Comparison of ENCODE assay signal across 26 mouse cellular contexts in the genomic region with DNA sequence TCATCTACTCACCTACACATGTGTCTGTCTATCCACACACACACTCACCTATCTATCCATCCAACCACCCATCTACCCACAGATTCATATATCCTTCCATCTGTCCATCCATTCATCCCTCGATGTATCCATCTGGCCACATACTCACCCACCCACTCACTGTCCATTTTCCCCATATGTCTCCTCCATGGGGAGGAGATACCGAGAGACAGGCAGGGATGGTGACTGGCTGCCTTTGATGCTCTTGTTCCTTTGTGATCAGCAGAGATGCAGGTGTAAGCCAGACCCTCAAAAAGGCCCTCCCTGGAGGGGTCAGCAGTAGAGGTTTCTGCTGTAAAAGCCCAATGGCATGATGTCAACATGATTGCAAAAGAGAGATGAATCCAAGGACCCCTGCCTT.
DNase-seq lines count a peak whose midpoint lies in the region; ATAC-seq lines count a peak whose summit lies in the region.
"Had no signal": no experiment of that assay in that cellular context is flagged by ENCODE, and none has a peak within 500 bp of the region (broad histone marks: within the 10 kb centered on the region; RNA-seq: fewer than 3 reads in every experiment).

No protein-coding gene starts in this region.

- H3K4me3 ChIP-seq in forebrain, embryonic 14.5 days (ENCODE audit: low read depth, low read length), result no peak overlapping the region
- no peak overlapping the region for H3K4me3 ChIP-seq in forebrain, embryonic 12.5 days (replicated peaks)
- no peak overlapping the region for H3K4me3 ChIP-seq in hindbrain, embryonic 15.5 days
- H3K4me3 ChIP-seq in hindbrain, embryonic 14.5 days (replicated peaks; ENCODE audit: low read length), result no peak overlapping the region
- no peak overlapping the region for H3K4me3 ChIP-seq in midbrain, embryonic 15.5 days
- H3K4me3 ChIP-seq in midbrain, embryonic 10.5 days, result no peak overlapping the region
- H3K4me3 ChIP-seq: embryonic facial prominence, embryonic 13.5 days; heart, embryonic 10.5 days; heart, embryonic 15.5 days; hindbrain, embryonic 12.5 days; kidney, embryonic 15.5 days; limb, embryonic 12.5 days; liver, embryonic 15.5 days; stomach, embryonic 15.5 days had no signal

- no peaks in the 10 kb centered on the region for H3K36me3 ChIP-seq in forebrain, embryonic 14.5 days (ENCODE audit: control insufficient read depth, insufficient read depth, low read length)
- no peaks in the 10 kb centered on the region for H3K36me3 ChIP-seq in forebrain, embryonic 12.5 days (replicated peaks)
- no peaks in the 10 kb centered on the region for H3K36me3 ChIP-seq in hindbrain, embryonic 15.5 days
- no peaks in the 10 kb centered on the region for H3K36me3 ChIP-seq in hindbrain, embryonic 14.5 days (replicated peaks; ENCODE audit: control insufficient read depth, insufficient read depth)
- H3K36me3 ChIP-seq in midbrain, embryonic 15.5 days (replicated peaks), result no peaks in the 10 kb centered on the region
- H3K36me3 ChIP-seq in midbrain, embryonic 10.5 days, result no peaks in the 10 kb centered on the region
- H3K36me3 ChIP-seq: embryonic facial prominence, embryonic 13.5 days; heart, embryonic 10.5 days; heart, embryonic 15.5 days; hindbrain, embryonic 12.5 days; kidney, embryonic 15.5 days; limb, embryonic 12.5 days; liver, embryonic 15.5 days; stomach, embryonic 15.5 days had no signal

- 0 out of 2 replicates have a peak, but pooled peaks have one; percentile 46 for ATAC-seq in forebrain, embryonic 14.5 days
- ATAC-seq in forebrain, embryonic 12.5 days (ENCODE audit: low FRiP score), result no peak
- ATAC-seq in hindbrain, embryonic 15.5 days (ENCODE audit: low FRiP score, low read depth), result no peak
- no peak for ATAC-seq in hindbrain, embryonic 14.5 days (ENCODE audit: low FRiP score)
- ATAC-seq in midbrain, embryonic 15.5 days (replicated peaks), result peak; percentile 58; the same call in 1 of the 2 replicates
- ATAC-seq: CD4-positive, CD25-positive, alpha-beta regulatory T cell, adult 4 months had no signal

- H3K4me1 ChIP-seq in forebrain, embryonic 14.5 days (ENCODE audit: control insufficient read depth, insufficient read depth, low read length), result no peaks in the 10 kb centered on the region
- H3K4me1 ChIP-seq in forebrain, embryonic 12.5 days, result 0 out of 2 replicates have a peak, but pooled peaks cover 4% of the 10 kb centered on the region
- peaks cover 17% of the 10 kb centered on the region; the same call in 1 of the 2 replicates for H3K4me1 ChIP-seq in hindbrain, embryonic 15.5 days (replicated peaks)
- 0 out of 2 replicates have a peak, but pooled peaks cover 3% of the 10 kb centered on the region for H3K4me1 ChIP-seq in hindbrain, embryonic 14.5 days (replicated peaks; ENCODE audit: control insufficient read depth, insufficient read depth, low read length)
- H3K4me1 ChIP-seq in midbrain, embryonic 15.5 days, result 0 out of 2 replicates have a peak, but pooled peaks cover 3% of the 10 kb centered on the region
- H3K4me1 ChIP-seq in midbrain, embryonic 10.5 days, result 0 out of 2 replicates have a peak, but pooled peaks cover 3% of the 10 kb centered on the region
- H3K4me1 ChIP-seq: heart, embryonic 10.5 days; heart, embryonic 15.5 days; hindbrain, embryonic 12.5 days; limb, embryonic 12.5 days; liver, embryonic 15.5 days; stomach, embryonic 15.5 days had no signal

- H3K27me3 ChIP-seq in forebrain, embryonic 14.5 days (replicated peaks; ENCODE audit: control insufficient read depth, insufficient read depth, low read length), result no peaks in the 10 kb centered on the region
- no peaks in the 10 kb centered on the region for H3K27me3 ChIP-seq in forebrain, embryonic 12.5 days
- no peaks in the 10 kb centered on the region for H3K27me3 ChIP-seq in hindbrain, embryonic 15.5 days
- no peaks in the 10 kb centered on the region for H3K27me3 ChIP-seq in hindbrain, embryonic 14.5 days (ENCODE audit: control insufficient read depth, insufficient read depth, low read length)
- no peaks in the 10 kb centered on the region for H3K27me3 ChIP-seq in midbrain, embryonic 15.5 days (replicated peaks)
- H3K27me3 ChIP-seq in midbrain, embryonic 10.5 days (ENCODE audit: low read depth, poor library complexity, severe bottlenecking), result no peaks in the 10 kb centered on the region
- H3K27me3 ChIP-seq: embryonic facial prominence, embryonic 13.5 days; hindbrain, embryonic 12.5 days; kidney, embryonic 15.5 days; liver, embryonic 15.5 days; stomach, embryonic 15.5 days had no signal

- WGBS in forebrain, embryonic 14.5 days, result 81% methylated on average over 2 of the region's 2 CpGs
- 80% methylated on average over 2 of the region's 2 CpGs for WGBS in forebrain, embryonic 12.5 days
- 80% methylated on average over 2 of the region's 2 CpGs for WGBS in hindbrain, embryonic 15.5 days
- 81% methylated on average over 2 of the region's 2 CpGs for WGBS in hindbrain, embryonic 14.5 days
- 75% methylated on average over 2 of the region's 2 CpGs for WGBS in midbrain, embryonic 15.5 days
- 97% methylated on average over 2 of the region's 2 CpGs for WGBS in midbrain, embryonic 10.5 days

- no peak overlapping the region for H3K27ac ChIP-seq in forebrain, embryonic 14.5 days (ENCODE audit: low read depth, low read length)
- no peak overlapping the region for H3K27ac ChIP-seq in forebrain, embryonic 12.5 days
- 0 out of 2 replicates have a peak overlapping the region, but pooled peaks have one; percentile 25 for H3K27ac ChIP-seq in hindbrain, embryonic 15.5 days (replicated peaks)
- no peak overlapping the region for H3K27ac ChIP-seq in hindbrain, embryonic 14.5 days
- H3K27ac ChIP-seq in midbrain, embryonic 15.5 days, result peak overlapping the region; percentile 49
- H3K27ac ChIP-seq in midbrain, embryonic 10.5 days (replicated peaks), result no peak overlapping the region
- H3K27ac ChIP-seq: embryonic facial prominence, embryonic 13.5 days; heart, embryonic 10.5 days; heart, embryonic 15.5 days; hindbrain, embryonic 12.5 days; kidney, embryonic 15.5 days; limb, embryonic 12.5 days; liver, embryonic 15.5 days; stomach, embryonic 15.5 days had no signal

- no peak overlapping the region for H3K9ac ChIP-seq in forebrain, embryonic 14.5 days (ENCODE audit: low read length)
- H3K9ac ChIP-seq in forebrain, embryonic 12.5 days, result no peak overlapping the region
- no peak overlapping the region for H3K9ac ChIP-seq in hindbrain, embryonic 15.5 days
- H3K9ac ChIP-seq in hindbrain, embryonic 14.5 days, result no peak overlapping the region
- no peak overlapping the region for H3K9ac ChIP-seq in midbrain, embryonic 15.5 days
- H3K9ac ChIP-seq: embryonic facial prominence, embryonic 13.5 days; heart, embryonic 15.5 days; hindbrain, embryonic 12.5 days; kidney, embryonic 15.5 days; limb, embryonic 12.5 days; liver, embryonic 15.5 days; lung, embryonic 14.5 days; stomach, embryonic 15.5 days had no signal

- no peaks in the 10 kb centered on the region for H3K9me3 ChIP-seq in forebrain, embryonic 14.5 days (replicated peaks; ENCODE audit: control insufficient read depth, low read length)
- H3K9me3 ChIP-seq in forebrain, embryonic 12.5 days, result no peaks in the 10 kb centered on the region
- no peaks in the 10 kb centered on the region for H3K9me3 ChIP-seq in hindbrain, embryonic 15.5 days
- no peaks in the 10 kb centered on the region for H3K9me3 ChIP-seq in hindbrain, embryonic 14.5 days (ENCODE audit: control insufficient read depth, low read length)
- H3K9me3 ChIP-seq in midbrain, embryonic 15.5 days, result no peaks in the 10 kb centered on the region
- no peaks in the 10 kb centered on the region for H3K9me3 ChIP-seq in midbrain, embryonic 10.5 days (replicated peaks)
- H3K9me3 ChIP-seq: embryonic facial prominence, embryonic 13.5 days; heart, embryonic 10.5 days; heart, embryonic 15.5 days; hindbrain, embryonic 12.5 days; kidney, embryonic 15.5 days; limb, embryonic 12.5 days; liver, embryonic 15.5 days; stomach, embryonic 15.5 days had no signal

- H3K4me2 ChIP-seq in forebrain, embryonic 14.5 days (ENCODE audit: low read length), result no peak overlapping the region
- no peak overlapping the region for H3K4me2 ChIP-seq in forebrain, embryonic 12.5 days
- no peak overlapping the region for H3K4me2 ChIP-seq in hindbrain, embryonic 15.5 days
- no peak overlapping the region for H3K4me2 ChIP-seq in hindbrain, embryonic 14.5 days (replicated peaks)
- H3K4me2 ChIP-seq in midbrain, embryonic 15.5 days, result no peak overlapping the region
- H3K4me2 ChIP-seq: embryonic facial prominence, embryonic 13.5 days; heart, embryonic 15.5 days; hindbrain, embryonic 12.5 days; kidney, embryonic 15.5 days; limb, embryonic 12.5 days; liver, embryonic 15.5 days; lung, embryonic 14.5 days; stomach, embryonic 15.5 days had no signal

- intact Hi-C loops in heart, postnatal 25 days (cut with DNase I), result no loop called here

- DNase-seq in forebrain, embryonic 14.5 days (ENCODE audit: low spot score), result peak; percentile 31
- DNase-seq in hindbrain, embryonic 14.5 days (ENCODE audit: low spot score), result no peak
- no peak for DNase-seq in midbrain, embryonic 10.5 days (ENCODE audit: low spot score)
- peak; percentile 74 for DNase-seq in brain, adult 2 months (ENCODE audit: low read depth, low spot score)
- DNase-seq in heart, postnatal 25 days (ENCODE audit: low spot score), result no peak
- DNase-seq: adrenal gland, postnatal 14 days; gastrocnemius, postnatal 25 days; heart, adult 11 months; heart, postnatal 36 days; kidney, adult 18-20 months; kidney, postnatal 25 days; lung, embryonic 14.5 days; lung, postnatal 14 days; right cerebral cortex, postnatal 14 days had no signal

Comparison
In these comparisons a context has a peak if more than half of its experiments do, and no peak if none do; other contexts are left out.
1. ATAC-seq: peak in forebrain, embryonic 14.5 days (single experiment) and midbrain, embryonic 15.5 days (single experiment); none in forebrain, embryonic 12.5 days (single experiment), hindbrain, embryonic 15.5 days (single experiment) and hindbrain, embryonic 14.5 days (single experiment).
2. H3K27ac ChIP-seq: peak in hindbrain, embryonic 15.5 days (single experiment) and midbrain, embryonic 15.5 days (single experiment); none in forebrain, embryonic 14.5 days (single experiment), forebrain, embryonic 12.5 days (single experiment), hindbrain, embryonic 14.5 days (single experiment) and midbrain, embryonic 10.5 days (single experiment).
3. DNase-seq: peak in forebrain, embryonic 14.5 days (single experiment) and brain, adult 2 months (single experiment); none in hindbrain, embryonic 14.5 days (single experiment), midbrain, embryonic 10.5 days (single experiment) and heart, postnatal 25 days (single experiment).